Mouse (Mus musculus) embryo, embryonic 10 days (tissue): ENCODE measurements around the gene Cacnb2.
A peak's percentile ranks its signal among the peaks of the same experiment; 100 is the strongest.

Experiments
- DNase-seq: peaks from one replicate; pipeline ENCODE4 v3.0.0-alpha.2; 2015; ENCODE audit warnings: low spot score

The Cacnb2 gene

GRCm38 (mm10) chr2:14774857-14775495, 172.1 kb downstream of the Cacnb2 start:
- no peak for DNase-seq

- DNase-seq, result no peak
Observed at GRCm38 (mm10) chr2:14787983-14788382, 185.1 kb downstream of the Cacnb2 start.

GRCm38 (mm10) chr2:14801446-14802046, 198.7 kb downstream of the Cacnb2 start:
- no peak for DNase-seq

- peak; percentile 36 for DNase-seq
Observed at GRCm38 (mm10) chr2:14807650-14808347, 204.9 kb downstream of the Cacnb2 start.

GRCm38 (mm10) chr2:14814977-14815376, 212.1 kb downstream of the Cacnb2 start:
- no peak for DNase-seq

GRCm38 (mm10) chr2:14818651-14819050, 215.8 kb downstream of the Cacnb2 start:
- DNase-seq, result no peak

- DNase-seq, result no peak
Observed at GRCm38 (mm10) chr2:14820946-14821345, 218.1 kb downstream of the Cacnb2 start.

- DNase-seq, result peak; percentile 32
Observed at GRCm38 (mm10) chr2:14823105-14823504, 220.2 kb downstream of the Cacnb2 start.

- DNase-seq, result peak; percentile 17
Observed at GRCm38 (mm10) chr2:14823816-14824348, 221.0 kb downstream of the Cacnb2 start.

- no peak for DNase-seq
Observed at GRCm38 (mm10) chr2:14825146-14825545, 222.3 kb downstream of the Cacnb2 start.

GRCm38 (mm10) chr2:14829451-14829850, 226.6 kb downstream of the Cacnb2 start:
- no peak for DNase-seq

GRCm38 (mm10) chr2:14831308-14831707, 228.4 kb downstream of the Cacnb2 start:
- DNase-seq, result no peak

- DNase-seq, result no peak
Observed at GRCm38 (mm10) chr2:14834700-14835317, 231.9 kb downstream of the Cacnb2 start.

- DNase-seq, result no peak
Observed at GRCm38 (mm10) chr2:14841272-14841671, 238.4 kb downstream of the Cacnb2 start.

GRCm38 (mm10) chr2:14846727-14847126, 243.8 kb downstream of the Cacnb2 start:
- no peak for DNase-seq

- no peak for DNase-seq
Observed at GRCm38 (mm10) chr2:14847188-14847587, 244.3 kb downstream of the Cacnb2 start.

GRCm38 (mm10) chr2:14850831-14851230, 247.9 kb downstream of the Cacnb2 start:
- DNase-seq, result no peak

GRCm38 (mm10) chr2:14851383-14851782, 248.5 kb downstream of the Cacnb2 start:
- DNase-seq, result peak; percentile 17

GRCm38 (mm10) chr2:14854054-14854453, 251.2 kb downstream of the Cacnb2 start:
- no peak for DNase-seq

GRCm38 (mm10) chr2:14858301-14858700, 255.4 kb downstream of the Cacnb2 start:
- no peak for DNase-seq

- no peak for DNase-seq
Observed at GRCm38 (mm10) chr2:14860350-14860749, 257.5 kb downstream of the Cacnb2 start.

- no peak for DNase-seq
Observed at GRCm38 (mm10) chr2:14861613-14862012, 258.7 kb downstream of the Cacnb2 start.

GRCm38 (mm10) chr2:14862981-14863380, 260.1 kb downstream of the Cacnb2 start:
- no peak for DNase-seq
